Mouse (Mus musculus) ovary, postnatal 14 days (tissue): ENCODE measurements around the gene Hus1.

Source experiments
- DNase-seq: peaks from one replicate; pipeline ENCODE4 v3.0.0; 2022; ENCODE audit warnings: low spot score

Hus1 gene

DNA sequence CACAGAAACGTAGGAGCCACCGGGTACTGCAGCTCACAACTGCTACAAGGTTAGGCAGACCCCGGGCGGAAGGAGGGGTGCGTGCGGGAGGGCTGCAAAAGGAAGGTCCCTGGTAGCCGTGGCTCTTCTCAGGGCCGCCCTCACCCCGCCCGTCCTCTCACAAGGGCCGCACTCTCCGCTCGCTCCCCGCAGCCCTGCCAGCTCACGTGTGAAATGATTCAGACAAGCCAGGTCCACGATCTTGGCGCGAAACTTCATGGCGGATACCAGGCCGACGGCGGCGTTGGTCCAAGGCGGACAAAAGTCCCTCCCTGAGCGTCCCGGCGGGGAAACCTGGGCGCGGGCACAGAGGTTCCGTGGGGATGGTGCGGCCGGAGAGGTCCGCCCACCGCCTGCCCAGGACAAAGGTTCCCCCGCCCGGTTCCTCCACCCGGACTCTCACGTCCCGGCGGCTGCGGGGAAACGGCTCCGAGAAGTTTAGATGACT is at the start of gene Hus1:
Gene Hus1, minus strand, starts transcription at position 339 of the 487 bp plus-strand sequence.
- DNase-seq = peak; percentile 91

GRCm38 (mm10) chr11:9060484-9060883 is 49.5 kb upstream of the Hus1 start:
- no peak for DNase-seq

DNA sequence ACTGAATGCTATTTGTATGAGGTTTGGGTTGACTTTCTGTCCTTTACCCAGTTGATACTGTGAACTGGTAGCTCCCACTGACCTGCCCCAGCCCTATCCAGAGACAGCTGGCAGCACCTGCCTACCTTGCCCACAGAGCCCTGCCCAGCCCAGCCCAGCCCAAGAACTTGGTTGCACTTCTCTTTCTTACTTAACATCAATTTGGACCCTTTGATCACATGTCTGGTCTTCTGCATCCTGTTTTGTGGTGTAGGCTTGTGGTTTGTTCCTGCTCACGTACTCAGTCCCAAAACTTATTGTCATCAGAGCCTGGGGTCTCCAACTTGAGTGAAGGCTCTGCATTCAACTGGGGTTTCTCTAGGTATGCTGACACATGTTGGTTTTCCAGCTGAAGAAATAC is 49.0 kb upstream of the Hus1 start:
- DNase-seq = no peak

GRCm38 (mm10) chr11:9057711-9058110 is 46.7 kb upstream of the Hus1 start:
- DNase-seq = no peak

DNA sequence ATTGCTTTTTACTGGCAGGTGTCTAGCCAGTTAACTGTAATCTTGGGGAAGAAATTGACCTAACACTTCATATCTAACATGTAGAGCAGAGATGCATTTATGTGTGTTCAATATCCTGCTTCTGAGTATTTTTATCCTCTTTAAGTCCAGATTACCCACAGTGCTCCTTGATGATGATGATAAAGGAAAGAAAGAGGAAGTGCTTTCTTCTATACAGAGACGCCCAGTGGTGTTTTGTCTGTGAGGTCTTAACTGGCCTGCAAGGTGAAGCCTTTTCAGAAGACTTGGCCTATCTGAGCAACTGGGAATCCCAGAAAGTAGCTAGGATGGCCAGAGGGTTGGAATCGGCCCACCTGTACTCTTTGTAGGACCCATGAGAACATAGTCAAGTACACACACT is 45.9 kb upstream of the Hus1 start:
- no peak for DNase-seq

- no peak for DNase-seq
These were observed 40.9 kb upstream of the Hus1 start for GRCm38 (mm10) chr11:9051895-9052294.

DNA sequence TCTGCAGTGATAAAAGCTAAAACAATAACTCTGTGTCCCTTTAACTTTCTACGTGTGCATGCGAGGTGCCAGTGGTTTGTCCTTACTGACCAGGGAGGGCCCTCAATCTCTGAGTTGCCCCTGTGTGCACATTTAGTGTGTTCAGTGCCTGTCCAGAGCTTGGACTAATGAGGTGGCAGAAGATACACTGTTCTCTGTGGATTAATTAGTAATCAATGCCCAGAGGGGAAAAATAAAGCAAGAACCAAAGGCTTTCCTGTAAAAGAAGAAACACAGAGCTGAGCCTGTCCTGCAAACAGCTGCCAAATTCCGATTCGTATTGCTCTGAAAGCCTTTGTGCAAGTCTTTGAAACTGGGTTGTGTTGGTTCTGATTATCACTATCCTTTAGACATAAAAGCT is 39.2 kb upstream of the Hus1 start:
- no peak for DNase-seq

GRCm38 (mm10) chr11:9048703-9049060 is 37.7 kb upstream of the Hus1 start, which contains the start of gene Sun3:
Sun3 (minus strand) TSS chr11:9048991.
- no peak for DNase-seq

GRCm38 (mm10) chr11:9048011-9048702 is 37.2 kb upstream of the Hus1 start, which contains the start of gene Gm11992:
Gm11992 (plus strand) TSS chr11:9048594.
- DNase-seq = peak; percentile 74

DNA sequence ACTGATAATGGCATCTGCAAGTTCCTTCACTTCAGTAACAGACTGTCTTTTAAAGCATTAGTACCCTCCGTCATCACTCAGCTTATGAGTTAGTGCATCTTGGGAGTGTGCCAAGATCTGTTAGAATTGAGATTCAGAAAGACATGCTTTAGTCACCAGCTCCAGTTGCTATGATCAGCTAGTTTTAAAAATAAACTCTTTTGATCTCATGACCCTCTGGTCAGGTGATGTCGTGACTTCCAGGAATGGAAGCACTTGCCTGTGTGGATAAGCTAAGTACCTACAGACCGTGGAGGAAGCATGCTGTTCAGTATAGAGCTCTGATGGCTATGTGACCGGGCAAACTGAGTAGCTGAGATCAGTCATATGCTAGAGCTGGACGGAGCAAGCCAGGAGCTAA is 36.1 kb upstream of the Hus1 start:
- no peak for DNase-seq

- no peak for DNase-seq
These were observed 35.6 kb upstream of the Hus1 start for GRCm38 (mm10) chr11:9046546-9046945.

- DNase-seq = no peak
These were observed 20.5 kb upstream of the Hus1 start for GRCm38 (mm10) chr11:9031530-9031929.

DNA sequence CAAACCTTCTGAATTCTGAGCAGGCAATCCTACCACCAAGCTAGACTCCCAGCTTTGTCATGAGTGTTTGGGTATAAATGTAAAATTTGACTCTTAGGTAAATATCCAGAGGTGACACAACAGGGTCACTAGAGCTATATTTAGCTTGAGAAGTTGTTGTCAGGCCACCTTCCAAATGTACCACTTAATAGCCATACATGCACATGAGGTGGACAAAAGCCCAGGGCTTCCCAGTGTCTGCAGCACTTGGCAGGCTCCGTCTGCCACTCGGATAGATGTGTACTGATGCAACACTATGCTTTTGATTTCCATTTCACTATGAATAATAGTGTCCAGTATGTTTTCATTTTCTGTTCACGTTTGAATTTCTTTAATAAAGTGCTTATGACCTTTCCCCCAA is 14.2 kb upstream of the Hus1 start:
- DNase-seq = no peak

- no peak for DNase-seq
These were observed 13.8 kb upstream of the Hus1 start for GRCm38 (mm10) chr11:9024782-9025181.

DNA sequence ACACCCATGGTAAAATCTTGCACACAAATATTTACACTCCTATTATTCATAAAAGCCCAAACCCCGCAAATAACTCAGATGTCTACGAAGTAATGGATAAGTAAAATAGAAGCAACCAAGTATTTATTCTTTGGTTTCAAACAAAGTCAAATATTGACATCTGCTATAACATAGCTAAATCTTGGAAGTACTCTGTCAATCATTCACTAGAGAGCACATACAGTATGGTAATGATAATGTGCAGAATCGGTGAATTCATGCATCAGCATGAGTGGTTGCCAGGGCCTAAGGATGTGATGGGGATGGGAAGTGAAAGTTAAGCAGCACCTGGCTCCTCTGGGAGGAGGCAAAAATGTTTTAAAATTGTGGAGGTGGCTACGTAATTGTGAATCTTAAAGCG is 9.2 kb upstream of the Hus1 start:
- DNase-seq = no peak

GRCm38 (mm10) chr11:9018491-9019267 is 7.7 kb upstream of the Hus1 start:
- no peak for DNase-seq

DNA sequence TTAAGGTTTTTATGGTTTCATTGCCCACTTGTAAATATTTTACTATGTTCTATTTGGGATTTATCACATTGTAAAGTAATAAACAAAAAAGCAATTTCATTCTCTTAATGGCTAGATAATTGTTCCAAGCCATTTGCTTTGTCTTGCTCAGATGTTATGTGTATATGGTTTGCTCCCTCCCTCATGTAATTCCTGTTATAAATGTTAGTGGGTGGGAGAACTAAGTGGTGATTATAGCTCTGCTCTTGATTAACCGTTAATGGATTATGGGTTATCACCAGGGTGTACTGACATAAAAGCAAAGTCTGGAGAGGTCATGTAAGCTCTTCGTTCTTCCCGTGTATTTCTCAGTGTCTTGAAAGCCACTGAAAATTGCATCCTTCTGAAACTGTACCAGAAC is 3.7 kb upstream of the Hus1 start:
- DNase-seq = no peak

GRCm38 (mm10) chr11:9011348-9011747 is 357 bp upstream of the Hus1 start:
- DNase-seq = no peak

GRCm38 (mm10) chr11:9010416-9010815 is 575 bp downstream of the Hus1 start:
- peak; percentile 15 for DNase-seq

GRCm38 (mm10) chr11:9008761-9009160 is 2.2 kb downstream of the Hus1 start:
- no peak for DNase-seq

- DNase-seq = no peak
These were observed 22.9 kb downstream of the Hus1 start for GRCm38 (mm10) chr11:8988084-8988483.

DNA sequence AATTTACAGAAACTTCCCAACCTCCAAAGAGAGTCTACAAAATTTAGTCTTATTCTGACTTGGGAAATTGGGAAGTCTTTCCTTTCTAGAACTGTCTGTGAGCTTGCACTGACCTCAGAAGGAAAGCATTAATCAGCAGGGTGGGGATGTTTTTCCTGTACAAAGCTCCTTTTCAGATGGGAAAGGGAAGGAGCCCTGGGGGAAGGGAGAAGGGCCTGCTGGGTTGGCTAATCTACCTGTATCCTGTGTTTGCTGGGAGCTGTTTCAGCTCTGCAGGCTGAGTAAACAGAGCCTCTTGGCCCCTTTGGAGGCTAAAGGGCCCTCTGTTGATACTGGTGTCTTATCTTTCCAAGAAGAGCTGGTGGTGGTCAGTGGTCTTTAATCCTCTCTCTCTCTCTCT is 24.9 kb downstream of the Hus1 start:
- no peak for DNase-seq

- DNase-seq = peak; percentile 66
These were observed 27.6 kb downstream of the Hus1 start for GRCm38 (mm10) chr11:8983237-8983861.
